Mouse (Mus musculus) spleen, adult 2 months (tissue): ENCODE data around the gene Pan3.

Experiments
- CTCF ChIP-seq: fragments of 200-500 bp; IDR thresholded peaks from 2 replicates; pipeline ENCODE4 v1.5.1; 2011; ENCODE audit warnings: mild to moderate bottlenecking, inconsistent platforms; ENCODE audit not compliant: insufficient read depth, insufficient read length, insufficient replicate concordance; ENCODE audit errors: extremely low read depth
- POLR2A ChIP-seq: fragments of 200-500 bp; IDR thresholded peaks from 2 replicates; pipeline ENCODE4 v1.6.1; 2011; ENCODE audit warnings: low read depth, low read length, inconsistent platforms

- no peak for TF ChIP-seq CTCF
- no peak for TF ChIP-seq POLR2A
Measured at GRCm38 (mm10) chr5:147432927-147433326, 3.0 kb downstream of the Pan3 start.
